Mouse (Mus musculus): ENCODE measurements around the gene Ush2a. TPM values are rescaled to one million over a fixed set of nuclear protein-coding genes. Genes with fewer than 3 reads are reported as not detected.
A peak's percentile ranks its signal among the peaks of the same experiment; 100 is the strongest.

The Ush2a gene
- total RNA-seq, 2 experiments from 2014 or later = 0.16 to 0.17 TPM

- DNase-seq (ENCODE audit: low spot score in 2 of 2) = no peak
Measured at GRCm38 (mm10) chr1:189001815-189002214, 740.0 kb downstream of the Ush2a start.

GRCm38 (mm10) chr1:189004774-189005173 lies 743.0 kb downstream of the Ush2a start:
- DNase-seq (ENCODE audit: low spot score in 2 of 2) = no peak

DNA sequence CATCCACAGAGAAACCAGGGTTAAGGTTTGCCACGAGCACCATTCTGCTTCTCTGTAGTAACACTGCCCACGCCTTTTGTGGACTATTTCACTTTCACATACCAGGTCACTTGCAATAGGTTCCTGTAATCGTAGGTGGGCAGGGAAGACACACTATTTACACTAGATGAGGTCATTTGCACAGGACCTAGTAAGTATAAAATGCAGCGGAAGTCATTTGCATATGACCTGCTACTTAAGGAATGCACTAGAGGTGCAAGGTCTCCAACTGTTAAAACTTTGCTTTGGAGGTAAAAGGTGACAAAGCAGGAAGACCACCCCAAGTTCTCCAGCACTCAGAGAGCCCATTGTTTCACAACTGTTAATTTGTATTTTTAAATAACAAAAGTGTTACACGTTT lies 744.4 kb downstream of the Ush2a start:
- no peak for DNase-seq (ENCODE audit: low spot score in 2 of 2)

DNA sequence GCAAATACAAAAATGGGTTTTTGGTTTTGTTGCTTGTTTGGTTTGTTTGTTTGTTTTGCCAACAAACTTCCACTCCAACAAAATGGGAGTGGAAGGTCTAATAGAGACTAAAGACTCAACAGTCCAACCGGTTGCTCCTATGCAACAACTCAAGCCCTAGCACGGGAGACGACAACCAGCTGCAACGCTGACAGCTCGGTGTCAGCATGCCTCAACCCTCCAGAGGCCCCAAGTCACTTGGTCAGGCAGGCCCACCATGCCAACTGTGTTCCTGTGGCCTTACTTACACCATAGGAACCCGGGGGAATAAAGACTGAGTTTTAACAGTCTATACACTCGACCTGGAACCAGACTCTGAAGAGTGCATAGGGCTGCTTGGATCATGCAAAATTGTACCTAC lies 745.0 kb downstream of the Ush2a start:
- DNase-seq (ENCODE audit: low spot score in 2 of 2) = no peak

- peak; percentile 96 to 97 for DNase-seq (ENCODE audit: low spot score in 2 of 2)
Measured at GRCm38 (mm10) chr1:189007239-189007979, 745.6 kb downstream of the Ush2a start, which contains the start of gene Kctd3. Gene Kctd3, minus strand, starts transcription at chr1:189007841.

GRCm38 (mm10) chr1:189007980-189008324 lies 746.1 kb downstream of the Ush2a start:
- no peak for DNase-seq (ENCODE audit: low spot score in 2 of 2)

GRCm38 (mm10) chr1:189010671-189011070 lies 748.8 kb downstream of the Ush2a start:
- DNase-seq (ENCODE audit: low spot score in 2 of 2) = no peak

DNA sequence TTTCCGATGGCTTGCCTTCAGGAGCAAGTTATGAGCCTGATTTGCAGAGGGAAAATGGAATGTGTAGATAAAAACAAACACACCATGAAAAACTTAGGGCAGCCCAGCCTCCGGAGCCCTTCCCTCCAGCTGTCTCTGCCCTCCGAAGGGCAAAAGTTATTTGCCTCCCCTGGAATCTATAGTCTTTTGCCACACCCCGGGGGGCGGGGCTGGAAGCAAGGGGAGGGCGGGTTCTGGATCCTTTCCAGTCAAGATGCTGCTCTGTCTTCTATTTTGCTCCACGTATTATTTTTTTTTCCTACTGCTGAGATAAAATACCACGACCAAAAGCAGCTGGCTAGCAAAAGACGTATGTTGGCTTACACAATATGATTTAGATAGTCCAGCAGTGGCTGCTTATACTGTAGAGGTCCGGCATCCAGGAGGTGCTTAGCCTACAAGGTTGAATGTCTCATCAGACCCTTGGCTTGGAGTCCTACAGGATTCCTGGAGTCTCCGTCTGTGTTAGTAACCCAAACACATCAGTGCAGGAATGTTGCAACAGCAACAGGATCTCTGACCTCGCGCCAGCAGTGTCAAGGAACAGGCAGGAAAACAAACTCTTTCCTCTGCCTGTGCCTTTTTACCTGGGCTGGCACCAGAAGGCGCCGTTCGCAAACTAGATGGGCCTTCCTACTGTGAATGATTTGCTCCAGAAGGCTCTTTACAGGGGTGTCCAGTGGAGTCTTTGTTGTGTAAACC lies 751.2 kb downstream of the Ush2a start:
- no peak for DNase-seq (ENCODE audit: low spot score in 2 of 2)

GRCm38 (mm10) chr1:189013587-189013921 lies 751.7 kb downstream of the Ush2a start:
- no peak for DNase-seq (ENCODE audit: low spot score in 2 of 2)
